Mouse (Mus musculus): ENCODE data around the gene Zgrf1. TPM values are rescaled to one million over a fixed set of nuclear protein-coding genes. Genes with fewer than 3 reads are reported as not detected.

The Zgrf1 gene
- total and polyA plus RNA-seq, 2 experiments from 2014 or later = 1.3 to 3.8 TPM

- no peaks in the 10 kb centered on the region for H3K36me3 ChIP-seq (ENCODE audit: insufficient read depth)
- H3K9ac ChIP-seq = no peak overlapping the region
- no peaks in the 10 kb centered on the region for H3K4me1 ChIP-seq (ENCODE audit: insufficient read depth)
- H3K4me3 ChIP-seq (ENCODE audit: low read depth, low read length) = no peak overlapping the region
- no peak for ATAC-seq
- 80% methylated on average over 7 of the region's 7 CpGs for WGBS
- no peak for DNase-seq
- TF ChIP-seq CTCF (IDR thresholded peaks at IDR 0.05; ENCODE audit: low read depth) = no peak
- H3K9me3 ChIP-seq (ENCODE audit: low read length) = no peaks in the 10 kb centered on the region
- H3K4me2 ChIP-seq (ENCODE audit: low read depth) = no peak overlapping the region
- H3K27me3 ChIP-seq (ENCODE audit: insufficient read depth, low read length) = no peaks in the 10 kb centered on the region
- no peak overlapping the region for H3K27ac ChIP-seq (ENCODE audit: low read depth, low read length)
Observed at GRCm38 (mm10) chr3:127660712-127661111, 107.4 kb downstream of the Zgrf1 start.

DNA sequence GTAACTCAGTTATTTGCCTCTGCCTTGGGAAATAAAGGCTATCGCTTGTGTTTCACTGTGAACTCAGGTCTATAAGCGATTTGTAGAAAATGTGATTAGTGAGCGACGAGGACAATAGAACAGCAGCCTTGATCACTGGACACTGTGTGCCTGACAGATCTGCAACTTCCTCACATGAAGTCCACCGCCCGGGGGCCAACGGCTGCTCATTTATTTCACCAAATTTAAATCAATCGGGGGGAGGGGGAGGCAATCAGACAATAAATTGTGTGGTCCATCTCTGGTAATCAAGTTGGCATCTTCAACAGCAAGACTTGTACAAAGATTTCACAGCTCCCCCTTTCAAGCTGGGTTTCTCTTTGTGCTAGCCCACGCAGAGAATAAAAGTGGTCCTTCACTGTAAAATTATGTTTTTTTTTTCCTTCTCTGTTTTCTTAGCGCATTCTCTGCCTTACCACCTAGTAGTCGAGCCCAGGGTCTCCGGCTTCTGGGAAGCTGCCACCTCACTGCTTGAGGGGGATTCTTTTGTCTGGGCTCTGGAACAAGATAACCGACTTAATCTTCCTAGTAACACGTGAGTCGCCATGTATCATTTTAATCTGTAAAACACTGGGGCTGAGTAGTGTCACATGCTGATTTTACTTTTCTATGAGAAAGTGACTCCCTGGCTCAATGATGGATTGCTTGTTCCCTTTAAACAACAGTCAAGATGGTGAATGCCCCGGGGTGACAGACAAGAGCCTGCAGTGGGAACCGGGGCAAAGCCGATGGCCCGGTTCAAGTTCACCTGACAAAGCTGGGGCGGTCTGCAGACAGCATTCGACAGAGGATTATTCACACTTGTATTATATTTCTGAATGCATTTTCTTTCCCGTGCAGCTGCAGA lies 108.6 kb downstream of the Zgrf1 start:
- ATAC-seq (no peak; the same call in 1 of the 2 replicates), DNase-seq (peak; percentile 14)
- Histone ChIP-seq H3K4me3 (ENCODE audit: low read depth, low read length) (peak overlapping the region; percentile 17), H3K36me3 (ENCODE audit: insufficient read depth) (no peaks in the 10 kb centered on the region), H3K4me1 (ENCODE audit: insufficient read depth) (no peaks in the 10 kb centered on the region), H3K27ac (ENCODE audit: low read depth, low read length) (no peak overlapping the region), H3K27me3 (ENCODE audit: insufficient read depth, low read length) (no peaks in the 10 kb centered on the region), H3K4me2 (ENCODE audit: low read depth) (peak overlapping the region; percentile 33), H3K9ac (no peak overlapping the region; the same call in 1 of the 2 replicates), H3K9me3 (ENCODE audit: low read length) (no peaks in the 10 kb centered on the region)
- no peak for TF ChIP-seq CTCF (IDR thresholded peaks at IDR 0.05; ENCODE audit: low read depth)
- 16% methylated on average over 22 of the region's 22 CpGs for WGBS

MicroRNA genes within 50 kb of the gene (microRNA counts, 519-probe panel; counts per million panel counts)
- microRNA mmu-miR-302a = not detected
- microRNA mmu-miR-302b = not detected
- microRNA mmu-miR-302c = not detected
- microRNA mmu-miR-302d = not detected
- microRNA mmu-miR-367 = not detected

Small RNA genes lying within 50 kb of the gene (microRNA-seq; reads per million reads assigned to microRNA genes)
- 34.0 to 48.9 reads per million in 2 experiments for gene Mir302a
- 25.1 to 39.9 reads per million in 2 experiments for gene Mir302b
- gene Mir302c = 3.1 to 7.6 reads per million in 2 experiments
- gene Mir302d = 31.7 to 42.6 reads per million in 2 experiments
- 0 reads per million in 2 experiments for gene Mir367

Other genes with a start within 250 kb of the Zgrf1 start
- 508 and 575 TPM in 2 replicates for gene Ank2, start 54.1 kb upstream of the Zgrf1 start, total RNA-seq (2014; rRNA removed)
- gene Ank2, start 54.1 kb upstream of the Zgrf1 start, polyA plus RNA-seq (2015; fragmentation: Nextera tagmentation; extraction: Ambion mirVana) = 62.0 and 160 TPM in 2 replicates
- 23.9 and 27.1 TPM in 2 replicates for gene Larp7, start 140 bp upstream of the Zgrf1 start, total RNA-seq (2014; rRNA removed)
- gene Larp7, start 140 bp upstream of the Zgrf1 start, polyA plus RNA-seq (2015; fragmentation: Nextera tagmentation; extraction: Ambion mirVana) = 27.7 and 32.1 TPM in 2 replicates
- gene Neurog2, start 79.6 kb downstream of the Zgrf1 start, total RNA-seq (2014; rRNA removed) = 5.0 and 9.4 TPM in 2 replicates
- gene Neurog2, start 79.6 kb downstream of the Zgrf1 start, polyA plus RNA-seq (2015; fragmentation: Nextera tagmentation; extraction: Ambion mirVana) = 2.2 and 2.6 TPM in 2 replicates
- gene Alpk1, start 227.0 kb downstream of the Zgrf1 start, total RNA-seq (2014; rRNA removed) = 1.3 and 3.5 TPM in 2 replicates
- 0.30 and 0.39 TPM in 2 replicates for gene Alpk1, start 227.0 kb downstream of the Zgrf1 start, polyA plus RNA-seq (2015; fragmentation: Nextera tagmentation; extraction: Ambion mirVana)
- gene Tifa, start 236.3 kb downstream of the Zgrf1 start, total RNA-seq (2014; rRNA removed) = 2.4 and 4.2 TPM in 2 replicates
- gene Tifa, start 236.3 kb downstream of the Zgrf1 start, polyA plus RNA-seq (2015; fragmentation: Nextera tagmentation; extraction: Ambion mirVana) = 2.6 and 2.7 TPM in 2 replicates